Mouse (Mus musculus) WW6 (cell line): ENCODE measurements around the gene Gm9999.

Experiments used
- DNase-seq: peaks from one replicate; pipeline ENCODE4 v3.0.0-alpha.2; 2013; ENCODE audit warnings: low read depth, low spot score

The Gm9999 gene

GRCm38 (mm10) chr7:46999983-47000643, 16.7 kb downstream of the Gm9999 start:
- DNase-seq, result no peak

- DNase-seq, result no peak
These were observed 17.2 kb downstream of the Gm9999 start for GRCm38 (mm10) chr7:47000644-47000983.

- no peak for DNase-seq
These were observed 17.9 kb downstream of the Gm9999 start for GRCm38 (mm10) chr7:47001125-47001899.

- no peak for DNase-seq
These were observed 18.5 kb downstream of the Gm9999 start for GRCm38 (mm10) chr7:47001900-47002275.

GRCm38 (mm10) chr7:47003411-47004115, 20.2 kb downstream of the Gm9999 start:
- DNase-seq, result no peak

- DNase-seq, result no peak
These were observed 23.9 kb downstream of the Gm9999 start for GRCm38 (mm10) chr7:47007109-47007780.

- DNase-seq, result no peak
These were observed 24.4 kb downstream of the Gm9999 start for GRCm38 (mm10) chr7:47007818-47008167.

- peak; percentile 85 for DNase-seq
These were observed 25.0 kb downstream of the Gm9999 start, which contains the start of gene Spty2d1 for GRCm38 (mm10) chr7:47008168-47008993. Gene Spty2d1, minus strand, starts transcription at chr7:47008411.

- no peak for DNase-seq
These were observed 29.9 kb downstream of the Gm9999 start for GRCm38 (mm10) chr7:47013131-47013767.

- DNase-seq, result no peak
These were observed 31.4 kb downstream of the Gm9999 start for GRCm38 (mm10) chr7:47014564-47015389.

GRCm38 (mm10) chr7:47015390-47016065, 32.1 kb downstream of the Gm9999 start:
- peak; percentile 71 for DNase-seq

GRCm38 (mm10) chr7:47016602-47017001, 33.2 kb downstream of the Gm9999 start:
- no peak for DNase-seq

- DNase-seq, result no peak
These were observed 33.8 kb downstream of the Gm9999 start for GRCm38 (mm10) chr7:47017146-47017545.

GRCm38 (mm10) chr7:47019641-47020040, 36.3 kb downstream of the Gm9999 start:
- no peak for DNase-seq

GRCm38 (mm10) chr7:47020956-47021355, 37.6 kb downstream of the Gm9999 start:
- DNase-seq, result no peak

- DNase-seq, result no peak
These were observed 39.1 kb downstream of the Gm9999 start for GRCm38 (mm10) chr7:47022482-47022881.

GRCm38 (mm10) chr7:47023530-47023929, 40.1 kb downstream of the Gm9999 start:
- DNase-seq, result peak; percentile 63

GRCm38 (mm10) chr7:47024454-47024853, 41.1 kb downstream of the Gm9999 start:
- no peak for DNase-seq

GRCm38 (mm10) chr7:47025429-47025828, 42.0 kb downstream of the Gm9999 start:
- DNase-seq, result no peak
